Mouse (Mus musculus) CD4-positive helper T cell, adult 2 months (primary cell): ENCODE results near the gene Fbxl8.
"Not testable (repeated sequence)": the region's sequence is repeated elsewhere in the genome, so short reads cannot be mapped to it uniquely, and the experiment has no call there.

Experiments
- DNase-seq: peaks from one replicate; pipeline ENCODE4 v3.0.0-alpha.2; 2012; ENCODE audit warnings: low read depth, missing footprints, low spot score

Gene Fbxl8

DNA sequence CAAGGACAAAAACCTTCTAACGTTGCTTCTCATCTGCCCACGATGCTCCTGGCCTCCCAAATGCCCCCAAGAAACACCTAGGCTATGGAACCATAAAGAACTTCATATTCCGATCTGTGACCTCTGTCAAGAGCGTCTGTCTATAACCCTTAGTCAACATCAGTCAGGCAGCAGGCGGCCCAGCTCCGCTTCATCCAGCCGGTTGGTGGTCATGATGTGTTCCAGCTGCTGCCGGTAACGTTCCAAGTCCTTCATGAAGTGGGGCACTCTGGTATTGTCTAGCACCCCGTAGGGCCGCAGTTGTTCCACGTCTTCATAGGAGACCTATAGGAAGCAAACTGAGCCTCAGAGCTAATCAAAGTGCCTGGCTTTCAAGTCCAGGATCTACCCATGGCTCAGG, 17.4 kb downstream of the Fbxl8 start:
- DNase-seq, result no peak

DNA sequence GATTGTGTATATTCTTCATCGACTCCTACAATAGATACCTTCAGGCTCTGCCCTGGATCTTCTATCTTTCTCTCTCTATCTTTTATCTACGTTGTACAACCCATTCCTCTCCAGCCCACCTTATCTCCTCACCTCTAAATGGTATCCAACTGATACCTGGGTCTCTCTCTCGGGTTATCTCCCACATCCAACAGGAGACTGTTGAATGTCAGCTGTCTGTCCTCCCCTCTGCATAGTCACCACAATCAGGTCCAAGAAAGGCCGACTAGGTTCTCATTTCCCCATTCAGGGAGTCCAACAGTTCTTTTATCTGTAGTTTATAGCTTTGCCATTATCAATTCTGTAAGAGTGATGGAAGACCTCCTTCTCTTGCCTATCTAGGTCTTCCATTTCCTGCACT, 17.8 kb downstream of the Fbxl8 start:
- no peak for DNase-seq

DNA sequence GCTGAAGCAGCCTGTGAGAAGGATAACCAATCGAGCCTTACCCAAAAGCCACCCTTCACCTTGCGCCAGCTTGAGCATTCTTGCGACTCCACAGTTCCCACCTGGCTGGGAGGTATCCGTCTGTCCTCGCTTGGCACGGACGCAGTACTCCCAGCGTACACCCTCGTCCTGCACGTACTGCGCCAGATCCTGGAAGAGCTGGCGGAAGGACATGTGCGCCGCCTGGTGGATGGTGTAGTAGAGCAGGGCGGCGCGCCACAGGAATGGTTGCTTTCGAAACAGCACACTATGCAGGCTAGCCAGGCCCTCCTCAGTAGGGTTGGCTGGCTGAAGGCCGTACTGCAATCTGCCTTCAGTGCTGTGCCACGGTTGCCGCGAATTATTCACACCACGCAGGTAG, 18.6 kb downstream of the Fbxl8 start:
- peak; percentile 63 for DNase-seq

DNA sequence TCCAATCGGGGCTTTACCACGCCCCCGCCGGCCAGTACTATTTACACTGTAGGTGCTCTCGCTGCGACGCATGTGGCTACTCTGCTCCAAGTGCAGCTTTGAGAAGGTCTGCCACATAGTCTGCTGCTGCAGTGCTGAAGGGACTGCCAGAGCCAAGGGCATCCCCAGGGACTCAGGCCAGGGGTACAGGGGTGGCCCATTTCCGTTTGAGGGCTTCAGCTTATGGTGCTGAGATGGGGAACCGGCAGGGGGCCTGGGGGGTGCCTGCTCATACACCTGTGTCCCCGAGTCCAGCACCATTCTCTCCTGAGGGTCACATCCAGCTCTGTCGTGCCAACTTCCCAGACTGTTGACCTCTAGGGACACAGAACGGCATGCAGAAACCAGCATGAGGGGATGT, 21.1 kb downstream of the Fbxl8 start:
- no peak for DNase-seq

DNA sequence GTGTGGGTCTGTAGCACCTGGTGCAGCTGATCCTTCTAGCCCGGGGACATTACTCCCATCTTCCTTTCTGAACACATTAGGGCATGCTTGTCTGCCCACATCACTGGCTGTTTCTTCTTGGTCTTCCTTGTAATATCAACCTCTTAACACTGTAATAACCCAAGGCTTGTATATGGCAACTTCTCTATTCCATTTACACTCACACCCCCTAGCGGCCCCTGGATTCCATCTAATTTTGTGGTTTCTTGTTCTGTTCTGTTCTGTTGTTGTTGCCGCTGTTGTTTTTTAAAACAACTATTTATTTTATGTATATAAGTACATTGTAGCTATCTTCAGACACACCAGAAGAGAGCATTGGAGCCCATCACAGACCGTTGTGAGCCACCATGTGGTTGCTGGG, 22.5 kb downstream of the Fbxl8 start:
- no peak for DNase-seq

DNA sequence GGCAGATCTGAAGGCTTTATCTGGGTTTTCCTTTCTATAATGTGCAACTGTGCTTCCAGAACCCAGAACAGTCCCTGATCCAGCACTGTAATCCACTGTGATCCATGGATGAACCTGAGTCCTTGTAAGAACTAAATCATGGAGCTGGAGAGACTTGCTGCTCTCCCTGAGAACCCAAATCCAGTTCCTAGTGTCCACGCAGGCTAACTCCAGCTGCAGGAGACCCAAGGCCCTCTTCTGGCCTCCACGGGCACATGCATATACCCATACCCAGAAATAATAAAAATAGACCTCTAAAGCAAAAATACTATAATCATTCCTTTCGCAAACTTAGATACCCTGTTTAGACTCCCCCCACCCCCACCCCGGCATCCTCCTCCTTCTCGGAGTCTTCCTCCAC, 23.8 kb downstream of the Fbxl8 start:
- no peak for DNase-seq

DNA sequence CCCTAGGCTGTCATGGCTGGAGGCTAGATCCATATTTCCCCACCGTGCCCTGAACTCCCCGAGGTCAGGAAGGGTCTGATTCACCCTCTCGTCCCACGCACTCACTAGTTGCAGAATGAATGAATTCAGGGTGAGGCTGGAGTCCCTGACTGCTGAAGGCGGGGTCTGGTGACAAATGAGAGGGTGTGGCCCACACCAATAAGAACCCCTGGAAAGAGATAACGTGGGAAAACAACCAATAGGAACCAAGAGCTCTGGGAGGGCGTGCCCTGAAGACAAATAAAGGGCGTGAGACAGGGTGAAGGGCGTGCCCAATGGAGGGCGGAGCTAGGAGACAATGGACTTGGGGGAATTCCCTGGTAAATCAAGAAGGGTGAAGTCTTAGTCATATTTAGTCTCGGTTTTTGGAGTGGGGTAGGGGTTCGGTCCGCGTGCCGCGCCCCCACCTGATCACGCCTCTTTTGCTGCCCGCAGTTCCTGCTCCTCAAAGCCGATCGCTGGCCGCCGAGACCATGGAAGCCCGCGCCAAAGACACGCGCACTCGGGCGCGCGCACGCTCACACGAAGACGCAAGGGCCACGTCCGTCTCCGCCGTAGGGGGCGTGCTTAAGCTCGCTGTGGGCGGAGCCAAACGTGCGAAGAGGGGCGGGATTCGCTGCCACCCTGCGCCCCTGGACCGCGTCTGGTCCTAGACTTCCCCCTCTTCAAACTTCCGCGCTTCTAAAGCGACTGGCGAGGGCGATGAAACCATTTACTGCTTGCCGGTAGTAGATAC, 24.7 kb downstream of the Fbxl8 start:
- DNase-seq, result peak; percentile 96

DNA sequence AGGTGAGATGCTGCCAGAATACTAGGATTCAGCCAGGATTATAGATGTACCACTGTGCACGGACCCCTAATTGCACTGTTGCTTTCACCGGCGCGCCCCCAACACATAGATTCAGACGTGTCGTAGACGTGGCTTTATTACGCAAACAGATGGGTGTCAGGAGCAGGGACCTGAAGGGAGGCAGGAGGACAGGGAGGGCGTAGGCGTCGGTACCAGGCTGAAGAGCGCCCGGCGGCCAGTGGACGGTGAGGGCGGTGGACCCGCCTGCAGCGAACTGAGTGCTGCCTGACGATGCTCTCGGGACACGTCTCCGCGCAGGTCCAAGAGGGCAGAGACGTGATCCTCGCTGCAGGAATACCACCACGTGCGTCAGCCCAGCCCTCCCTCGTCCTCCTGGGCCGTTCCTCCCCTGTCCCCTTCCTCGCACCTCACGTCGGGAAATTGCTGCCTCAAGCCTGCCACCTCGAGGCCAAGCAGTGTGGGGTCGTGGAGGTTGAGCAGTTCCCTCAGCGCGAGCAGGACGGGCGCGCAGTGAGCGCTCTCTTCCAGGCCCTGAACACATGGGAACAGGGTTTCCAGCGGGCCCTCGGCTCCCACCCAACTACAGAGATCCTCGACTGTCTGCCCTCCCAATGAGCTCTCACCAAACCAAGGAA, 25.5 kb downstream of the Fbxl8 start, which contains the start of gene 4931428F04Rik:
Gene 4931428F04Rik, minus strand, starts transcription at position 60 of the 656 bp plus-strand sequence.
- peak; percentile 72 for DNase-seq

DNA sequence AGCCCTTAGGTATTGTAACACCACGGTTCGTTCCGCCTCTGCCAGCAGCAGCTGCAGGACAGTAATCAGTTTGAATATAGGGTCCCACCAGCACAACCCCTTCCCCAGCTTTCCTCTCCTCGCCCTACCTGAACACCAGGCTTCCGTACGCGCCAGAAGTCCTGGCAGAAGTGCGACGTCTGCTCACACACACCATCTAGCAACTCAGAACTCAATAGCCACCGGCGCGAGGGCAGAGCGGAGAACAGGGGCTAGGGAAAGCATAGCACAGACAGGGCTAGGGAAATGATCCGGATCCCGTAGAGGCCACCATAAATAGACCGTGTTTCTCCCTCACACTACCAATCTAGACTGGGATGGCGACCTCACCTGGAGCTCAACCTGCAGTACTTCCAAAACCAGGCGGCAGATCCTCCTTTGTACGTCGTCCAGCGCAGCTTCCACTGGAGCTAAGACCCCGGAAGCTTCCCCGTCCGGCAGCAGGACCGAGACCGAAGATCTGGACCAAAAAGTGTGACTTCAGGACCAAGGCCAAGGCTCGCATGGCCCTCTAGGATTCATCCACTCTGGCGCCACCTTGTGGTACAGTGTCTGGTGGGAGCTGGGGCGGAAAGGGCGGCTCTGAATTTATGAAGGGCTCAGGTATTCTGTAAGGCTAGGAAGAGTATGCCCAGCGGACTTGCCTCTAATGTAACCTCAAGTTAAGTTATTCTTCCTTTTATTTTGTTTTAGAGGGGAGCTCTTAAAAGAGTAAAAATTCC, 26.3 kb downstream of the Fbxl8 start:
- peak; percentile 86 for DNase-seq

DNA sequence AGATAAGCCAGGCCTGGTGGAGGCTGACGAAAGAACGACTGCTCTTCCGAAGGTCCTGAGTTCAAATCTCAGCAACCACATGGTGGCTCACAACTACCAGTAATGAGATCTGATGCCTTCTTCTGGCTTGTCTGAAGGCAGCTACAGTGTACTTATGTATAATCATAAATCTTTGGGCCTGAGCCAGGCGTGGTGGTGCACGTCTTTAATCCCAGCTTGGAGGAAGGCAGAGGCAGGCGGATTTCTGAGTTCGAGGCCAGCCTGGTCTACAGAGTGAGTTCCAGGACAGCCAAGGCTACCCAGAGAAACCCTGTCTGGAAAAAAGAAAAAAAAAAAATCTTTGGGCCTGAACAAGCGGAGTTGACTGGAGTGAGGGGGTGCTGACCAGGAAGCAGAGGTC, 26.9 kb downstream of the Fbxl8 start:
- not testable (repeated sequence) for DNase-seq

DNA sequence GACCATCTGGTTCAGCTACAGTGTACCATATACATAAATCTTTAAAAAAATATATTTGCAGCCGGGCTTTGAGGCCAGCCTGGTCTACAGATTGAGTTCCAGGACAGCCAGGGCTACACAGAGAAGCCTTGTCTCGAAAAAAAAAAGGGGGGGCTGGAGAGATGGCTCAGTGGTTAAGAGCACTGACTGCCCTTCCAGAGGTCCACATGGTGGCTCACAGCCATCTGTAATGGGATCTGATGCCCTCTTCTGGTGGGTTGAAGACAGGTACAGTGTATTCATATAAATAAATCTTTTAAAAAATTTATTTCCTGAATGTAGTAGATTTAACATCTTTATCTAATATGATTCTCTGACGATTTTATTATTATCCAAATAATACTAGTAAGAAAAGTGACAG, 27.4 kb downstream of the Fbxl8 start:
- DNase-seq, result peak; percentile 30

DNA sequence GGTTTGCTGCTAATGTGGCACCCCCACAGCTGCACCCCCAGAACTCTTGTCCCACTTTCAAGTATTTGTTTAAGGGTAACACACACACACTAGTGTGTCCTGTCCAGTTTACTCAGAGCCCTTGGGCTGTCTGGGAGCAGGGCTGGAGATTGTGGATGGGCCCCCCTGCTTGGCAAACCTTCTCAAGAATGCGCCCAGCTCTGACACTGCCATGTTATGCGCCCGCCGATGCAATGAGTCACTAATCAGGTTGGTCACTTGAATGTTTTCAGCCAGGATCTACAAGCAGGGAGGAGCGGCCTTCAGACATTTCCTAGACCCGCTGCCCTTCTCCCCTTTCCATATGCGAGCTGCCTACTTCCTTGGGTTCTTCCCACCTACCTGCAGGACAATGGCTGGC, 28.0 kb downstream of the Fbxl8 start:
- no peak for DNase-seq

DNA sequence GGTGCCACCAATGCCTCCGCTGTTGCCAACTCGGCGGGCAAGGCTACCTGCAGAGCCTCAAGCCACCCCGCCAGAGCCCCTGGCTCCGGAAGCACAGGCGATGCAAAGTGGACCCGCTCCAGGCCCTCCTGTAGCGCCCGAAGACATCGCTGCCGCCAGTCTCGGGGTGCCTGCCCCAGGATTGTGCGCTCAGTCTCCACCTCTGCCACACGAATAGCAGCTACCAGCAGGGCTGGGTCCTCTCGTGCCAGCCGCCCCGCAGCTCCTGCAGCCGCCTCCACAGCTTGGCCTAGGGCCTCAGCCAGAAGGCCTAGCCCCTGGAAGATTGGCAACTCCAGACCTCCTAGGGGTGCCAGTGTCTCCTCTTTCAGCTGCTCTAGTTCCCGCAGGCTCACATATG, 29.0 kb downstream of the Fbxl8 start:
- no peak for DNase-seq

DNA sequence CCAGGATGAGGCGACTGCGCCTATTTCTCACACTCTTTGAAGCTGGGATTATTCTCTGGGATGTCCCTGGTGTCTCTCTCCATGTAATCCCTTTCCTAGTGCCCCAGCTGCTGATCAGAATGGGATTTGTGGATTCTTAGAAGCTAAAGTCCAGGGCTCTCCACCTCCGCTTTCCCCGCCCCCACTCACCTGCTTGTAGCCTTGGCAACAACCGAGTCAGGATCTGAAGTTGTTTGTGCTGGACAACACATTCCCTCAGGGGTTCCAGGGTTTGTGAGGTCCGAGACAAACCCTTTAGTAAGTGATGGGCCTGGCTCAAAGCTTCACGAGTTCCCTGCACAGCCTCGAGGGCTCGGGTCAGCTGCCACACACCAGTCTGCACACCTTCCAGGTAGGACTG, 30.3 kb downstream of the Fbxl8 start:
- DNase-seq, result no peak

DNA sequence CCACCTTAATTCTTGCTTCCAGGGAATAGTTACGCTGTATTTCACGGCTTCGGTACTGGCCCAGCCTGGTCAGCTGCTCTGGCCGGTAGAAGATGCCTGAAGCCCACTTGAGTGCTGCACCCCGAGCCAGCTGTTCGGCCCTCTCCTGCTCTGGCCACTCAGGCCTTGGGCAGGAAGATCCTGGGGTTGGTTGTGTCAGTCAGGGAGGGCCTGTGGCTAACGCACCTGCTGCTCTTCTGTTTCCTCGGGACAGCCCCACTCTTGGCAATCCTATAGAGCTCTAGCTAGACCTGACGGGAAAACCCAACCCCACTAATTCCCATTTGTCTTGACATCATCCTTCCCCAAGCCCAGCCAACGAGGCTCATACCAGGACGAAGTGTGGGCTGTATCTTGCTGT, 30.8 kb downstream of the Fbxl8 start:
- no peak for DNase-seq

DNA sequence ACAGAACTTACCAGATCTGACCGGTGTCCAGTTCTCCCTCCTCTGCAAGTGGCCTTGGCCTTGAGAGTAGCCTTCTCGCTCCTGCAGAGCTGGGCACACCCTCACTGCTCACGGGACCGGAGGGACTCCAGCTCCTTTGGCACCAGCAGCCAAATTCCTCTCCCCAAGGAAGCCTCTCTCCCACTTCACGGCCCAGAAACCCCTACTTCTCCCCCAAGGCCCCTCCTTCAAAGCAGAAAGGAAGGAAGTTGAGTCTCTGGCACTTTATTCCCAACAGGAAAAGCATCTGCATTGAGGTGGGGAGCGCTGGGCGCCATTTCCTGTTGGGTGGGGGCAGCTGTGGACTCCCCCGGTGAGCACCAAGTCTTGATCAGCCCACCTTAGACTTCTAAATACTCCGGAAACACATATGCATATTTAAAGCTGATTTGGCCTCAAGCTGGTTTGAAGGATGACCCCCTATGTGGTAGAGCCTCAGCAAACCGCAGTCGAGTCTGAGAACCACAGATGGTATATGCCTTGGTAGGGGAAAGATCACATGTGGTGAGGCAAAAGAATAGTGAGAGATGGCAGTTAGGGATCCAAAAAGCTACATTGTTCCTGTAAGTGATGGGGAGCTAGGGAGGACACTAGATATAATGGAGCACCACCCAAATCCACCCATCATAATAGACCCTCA, 31.6 kb downstream of the Fbxl8 start, which contains the start of gene Exoc3l:
Gene Exoc3l, minus strand, starts transcription at position 207 of the 679 bp plus-strand sequence.
- no peak for DNase-seq

DNA sequence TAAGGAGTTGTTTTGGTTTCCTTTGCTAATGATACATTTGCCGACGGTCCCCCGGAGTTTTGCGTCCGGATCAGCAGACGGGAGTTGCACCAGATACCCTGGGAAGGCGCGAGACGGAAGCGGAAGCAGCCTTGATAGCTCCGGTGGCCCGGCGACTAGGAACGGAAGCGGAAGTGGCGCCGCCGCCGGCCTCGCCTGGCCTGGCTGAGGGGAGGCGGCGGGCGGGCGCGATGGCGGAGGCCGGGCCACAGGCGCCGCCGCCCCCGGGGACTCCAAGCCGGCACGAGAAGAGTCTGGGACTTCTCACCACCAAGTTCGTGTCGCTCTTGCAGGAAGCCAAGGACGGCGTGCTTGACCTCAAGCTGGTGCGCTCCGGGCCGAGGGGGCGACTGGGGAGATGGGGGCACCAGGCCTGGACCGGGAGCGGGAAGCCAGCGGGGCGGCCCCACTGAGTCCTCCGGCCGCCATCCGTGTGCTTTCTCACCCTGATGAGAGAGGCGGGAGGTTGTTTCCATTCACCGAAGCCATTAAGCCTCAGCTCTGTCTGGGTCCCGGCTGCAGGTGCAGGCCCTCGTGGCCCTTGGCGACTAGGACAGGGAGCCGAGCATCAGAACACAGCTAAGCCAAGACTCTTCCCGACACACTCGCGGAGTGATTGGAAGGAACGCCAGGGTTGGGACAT, 33.2 kb downstream of the Fbxl8 start, which contains the start of gene E2f4:
Gene E2f4, plus strand, starts transcription at position 153 of the 682 bp plus-strand sequence.
- peak; percentile 90 for DNase-seq

DNA sequence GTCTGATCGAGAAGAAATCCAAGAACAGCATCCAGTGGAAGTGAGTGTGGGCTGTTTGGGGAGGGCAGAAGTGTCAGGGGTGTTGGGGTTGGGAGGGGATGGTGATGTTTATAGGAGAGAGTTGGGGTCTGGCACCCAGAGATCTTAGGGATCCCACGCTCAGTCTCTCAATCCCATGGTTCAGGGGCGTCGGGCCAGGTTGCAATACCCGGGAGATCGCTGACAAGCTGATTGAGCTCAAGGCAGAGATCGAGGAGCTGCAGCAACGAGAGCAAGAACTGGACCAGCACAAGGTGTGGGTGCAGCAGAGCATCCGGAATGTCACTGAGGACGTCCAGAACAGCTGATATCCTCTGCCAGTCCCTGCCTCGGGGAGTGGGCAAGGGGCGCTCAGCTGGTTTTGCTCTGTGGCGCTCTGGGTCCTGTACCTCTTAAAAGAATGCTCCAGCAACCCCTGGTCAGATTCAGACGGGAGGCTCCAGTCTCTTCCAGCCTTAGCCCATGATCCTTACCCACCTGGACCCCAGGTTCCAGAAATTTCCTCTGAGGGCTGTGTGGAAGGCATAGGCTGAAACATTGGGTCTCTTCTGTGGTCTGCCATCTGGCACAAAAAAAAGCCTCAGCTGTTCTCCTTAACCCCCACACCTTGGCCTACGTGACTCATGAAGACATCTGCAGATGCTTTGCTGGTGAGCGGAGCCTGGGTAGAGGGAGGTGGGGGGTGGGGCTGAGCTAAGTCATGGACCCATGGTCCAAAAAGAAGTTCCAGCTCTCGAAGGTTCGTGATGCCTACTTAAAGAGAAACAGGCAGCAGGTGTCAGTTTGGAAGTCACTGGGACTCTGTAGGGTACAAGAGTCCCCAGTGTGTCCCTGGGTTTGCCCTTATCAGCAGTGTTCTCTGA, 34.2 kb downstream of the Fbxl8 start:
- no peak for DNase-seq

DNA sequence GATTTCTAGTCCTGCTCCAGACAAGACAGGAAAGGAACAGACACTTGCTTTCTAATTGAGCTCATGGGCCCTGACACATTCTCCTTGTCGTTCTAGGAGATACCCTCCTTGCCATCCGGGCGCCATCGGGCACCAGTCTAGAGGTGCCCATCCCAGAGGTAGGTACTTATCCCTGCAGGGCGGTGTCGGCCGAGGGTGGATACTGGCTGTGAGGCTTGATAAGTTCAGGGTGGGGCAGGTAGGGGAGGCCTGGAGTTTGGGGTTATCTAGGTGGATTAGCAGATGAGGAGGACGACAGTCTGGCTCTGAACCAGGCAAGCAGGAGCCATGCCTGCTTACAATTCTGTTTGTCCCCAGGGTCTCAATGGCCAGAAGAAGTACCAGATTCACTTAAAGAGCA, 35.5 kb downstream of the Fbxl8 start:
- no peak for DNase-seq

DNA sequence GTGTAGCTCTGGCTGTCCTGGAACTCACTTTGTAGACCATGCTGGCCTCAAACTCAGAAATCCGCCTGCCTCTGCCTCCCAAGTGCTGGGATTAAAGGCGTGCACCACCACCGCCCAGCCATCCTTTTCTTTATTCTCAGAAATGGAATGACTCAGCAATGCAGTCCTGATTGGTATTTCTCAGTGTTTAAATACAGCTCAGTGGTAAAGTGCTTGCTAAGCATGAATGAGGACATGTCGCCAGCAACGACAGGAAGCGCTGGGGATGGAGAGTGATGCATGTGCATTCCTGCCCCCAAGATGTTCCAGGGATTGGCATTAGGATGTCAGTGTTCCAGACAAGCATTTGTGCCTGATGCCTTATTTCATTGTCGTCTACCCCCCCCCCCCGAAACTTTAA, 38.9 kb downstream of the Fbxl8 start:
- no peak for DNase-seq
